Mouse (Mus musculus) Patski (cell line): ENCODE measurements around the gene Psme1. TPM values are rescaled to one million over a fixed set of nuclear protein-coding genes. Genes with fewer than 3 reads are reported as not detected.

Source experiments
- ATAC-seq: fragments of 100-300 bp; one replicate; pipeline ENCODE4 v1.8.0; 2021
- CTCF ChIA-PET: fragments of 350-600 bp; sonication (Branson Sonifier 250); formaldehyde crosslinking; loops from one replicate; lab custom pipeline; 2022; ENCODE audit warnings: inconsistent platforms; lab: Charles Lee
- POLR2A ChIA-PET: fragments of 350-600 bp; sonication (Branson Sonifier 250); formaldehyde crosslinking; loops from one replicate; lab custom pipeline; 2022; ENCODE audit warnings: antibody characterized with exemption, inconsistent platforms; lab: Charles Lee
- DNase-seq: peaks from one replicate; pipeline ENCODE4 v3.0.0-alpha.2; 2011; ENCODE audit warnings: low read depth, low spot score
- H3K27me3 ChIP-seq: fragments of 371-371 bp; one replicate; pipeline ENCODE4 v1.5.1; 2021
- CTCF ChIP-seq: fragments of 100-300 bp; IDR thresholded peaks from one replicate; pipeline ENCODE4 v1.5.1; 2021
- in situ Hi-C: fragments of 300-500 bp; cut with MboI; formaldehyde crosslinking; loops from 3 replicates; pipeline ENCODE4 v1.11.1; 2018; ENCODE audit warnings: low pct_unique_long_range_greater_than_20kb, mixed read lengths
- polyA plus RNA-seq: library from polyadenylated mRNA; unstranded; gene quantifications from one replicate; pipeline ENCODE4 v1.2.3, GENCODE M21; 2021

Gene Psme1
- polyA plus RNA-seq, 1 experiment from 2014 or later, result 243 TPM

DNA sequence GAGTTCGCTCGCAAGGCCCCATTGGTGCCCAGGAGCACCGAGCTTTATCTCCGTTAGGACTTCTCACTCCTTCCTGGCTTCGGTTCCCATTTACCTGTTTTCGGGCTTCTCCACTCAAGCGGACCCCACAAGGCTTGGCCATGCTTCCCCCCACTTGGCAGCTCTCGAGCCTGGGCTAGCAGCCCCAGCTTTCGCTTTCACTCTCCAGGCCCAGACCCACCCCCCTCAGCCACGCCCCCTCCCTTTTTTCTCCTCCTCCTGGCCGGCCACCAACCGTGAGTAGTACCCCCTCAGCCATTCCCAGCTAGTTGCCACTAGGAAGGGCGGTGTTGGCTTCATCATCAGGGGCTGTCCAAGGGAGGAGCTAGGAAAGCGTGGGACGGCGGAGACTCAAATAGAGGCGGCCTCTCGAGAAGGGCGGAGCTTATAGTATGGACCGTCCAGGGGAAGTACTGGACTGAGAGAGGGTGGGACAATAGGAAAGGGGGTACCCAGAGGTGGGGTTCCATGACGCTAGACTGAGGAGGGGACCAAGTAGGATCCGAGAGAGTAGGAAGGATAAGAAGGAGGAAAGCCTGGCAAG, 12.9 kb downstream of the Psme1 start, which contains the start of gene Psme2:
Gene Psme2, minus strand, starts transcription at position 366 of the 583 bp plus-strand sequence.
- POLR2A ChIA-PET, result interaction anchor here (1.0 to 1.5 kb wide), 4 partner anchors 12 to 34 kb away, joined by 3 to 7 read pairs (median 4); partner anchors contain the start of genes A730061H03Rik and Dcaf11
- no peaks in the 10 kb centered on the region for H3K27me3 ChIP-seq
- ATAC-seq (peak; percentile 94), DNase-seq (peak; percentile 94)
- no peak for TF ChIP-seq CTCF
- in situ Hi-C loops, result loop anchor here (25.0 kb wide), 1 partner anchor 704 kb away; the partner anchor contains the start of genes Bcl2l2, Gm20521, Pabpn1 and Ppp1r3e
- CTCF ChIA-PET, result interaction anchor here (0.7 to 1.9 kb wide), 4 partner anchors 11 to 38 kb away, joined by 3 to 8 read pairs (median 4); partner anchors contain the start of gene Psme1

DNA sequence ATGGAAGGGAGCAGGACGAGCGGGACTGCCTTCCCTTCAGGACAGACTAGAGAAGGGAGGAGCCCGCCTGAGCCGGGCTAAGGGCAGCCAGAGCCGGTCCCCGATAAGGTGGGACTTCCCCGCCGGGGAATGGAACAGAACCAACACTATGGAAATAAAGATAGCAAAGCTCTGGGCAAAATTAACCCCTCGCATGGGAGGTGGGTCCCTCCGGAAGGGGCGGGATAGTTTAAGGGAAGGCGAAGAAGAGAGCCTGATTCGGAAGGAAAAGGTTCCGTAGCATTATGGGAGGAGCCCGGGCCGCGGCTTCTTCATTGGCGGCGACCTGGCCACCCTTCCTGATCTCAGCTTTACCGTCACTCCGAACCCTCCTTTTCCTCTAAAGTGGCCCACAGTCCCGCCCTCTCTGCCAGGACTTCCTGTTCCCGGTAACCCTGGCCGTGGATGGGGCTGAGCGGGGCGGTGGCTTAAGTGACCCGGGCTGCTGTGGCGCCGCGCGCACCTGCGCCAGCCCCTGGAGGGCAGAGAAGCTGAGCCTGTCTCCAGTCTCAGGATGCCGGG, 13.5 kb downstream of the Psme1 start, which contains the start of gene Rnf31:
Gene Rnf31, plus strand, starts transcription at position 378 of the 561 bp plus-strand sequence.
- ChIA-PET POLR2A (interaction anchor here (1.0 to 1.5 kb wide), 4 partner anchors 12 to 35 kb away, joined by 3 to 7 read pairs (median 4); partner anchors contain the start of genes A730061H03Rik and Dcaf11), CTCF (interaction anchor here (1.1 to 1.9 kb wide), 3 partner anchors 11 to 35 kb away, joined by 3 to 8 read pairs (median 4); partner anchors contain the start of gene Psme1)
- peak; percentile 95 for ATAC-seq
- in situ Hi-C loops, result loop anchor here (25.0 kb wide), 1 partner anchor 704 kb away; the partner anchor contains the start of genes Bcl2l2, Gm20521, Pabpn1 and Ppp1r3e
- no peaks in the 10 kb centered on the region for H3K27me3 ChIP-seq
- TF ChIP-seq CTCF, result no peak
- peak; percentile 78 for DNase-seq

DNA sequence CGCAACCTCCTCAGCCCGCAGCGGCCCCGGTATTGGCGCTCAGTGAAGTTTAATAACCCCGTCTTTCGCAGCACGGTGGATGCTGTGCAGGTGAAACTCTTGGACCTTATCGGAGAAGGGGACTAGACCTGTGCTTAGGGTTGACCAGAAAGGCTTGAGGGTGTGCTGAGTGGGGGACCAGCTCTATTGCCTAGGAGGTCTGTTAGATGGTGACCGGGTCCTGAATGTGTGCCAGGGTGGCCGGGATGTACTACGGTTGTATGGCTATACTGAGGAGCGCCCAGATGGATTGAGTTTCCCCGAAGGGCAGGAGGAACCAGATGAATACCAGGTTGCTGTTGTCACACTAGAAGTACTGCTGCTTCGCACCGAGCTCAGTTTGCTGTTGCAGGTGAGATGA, 14.3 kb downstream of the Psme1 start:
- H3K27me3 ChIP-seq, result no peaks in the 10 kb centered on the region
- ChIA-PET POLR2A (interaction anchor here (0.6 to 1.4 kb wide), 3 partner anchors 12 to 1204 kb away, joined by 3 to 4 read pairs (median 3); no protein-coding TSS in a partner anchor), CTCF (interaction anchor here (1.0 kb wide), 1 partner anchor 10 kb away, joined by 4 read pairs; no protein-coding TSS in a partner anchor)
- in situ Hi-C loops, result loop anchor here (25.0 kb wide), 1 partner anchor 705 kb away; the partner anchor contains the start of genes Bcl2l2, Gm20521, Pabpn1 and Ppp1r3e
- ATAC-seq (no peak), DNase-seq (no peak)
- no peak for TF ChIP-seq CTCF

DNA sequence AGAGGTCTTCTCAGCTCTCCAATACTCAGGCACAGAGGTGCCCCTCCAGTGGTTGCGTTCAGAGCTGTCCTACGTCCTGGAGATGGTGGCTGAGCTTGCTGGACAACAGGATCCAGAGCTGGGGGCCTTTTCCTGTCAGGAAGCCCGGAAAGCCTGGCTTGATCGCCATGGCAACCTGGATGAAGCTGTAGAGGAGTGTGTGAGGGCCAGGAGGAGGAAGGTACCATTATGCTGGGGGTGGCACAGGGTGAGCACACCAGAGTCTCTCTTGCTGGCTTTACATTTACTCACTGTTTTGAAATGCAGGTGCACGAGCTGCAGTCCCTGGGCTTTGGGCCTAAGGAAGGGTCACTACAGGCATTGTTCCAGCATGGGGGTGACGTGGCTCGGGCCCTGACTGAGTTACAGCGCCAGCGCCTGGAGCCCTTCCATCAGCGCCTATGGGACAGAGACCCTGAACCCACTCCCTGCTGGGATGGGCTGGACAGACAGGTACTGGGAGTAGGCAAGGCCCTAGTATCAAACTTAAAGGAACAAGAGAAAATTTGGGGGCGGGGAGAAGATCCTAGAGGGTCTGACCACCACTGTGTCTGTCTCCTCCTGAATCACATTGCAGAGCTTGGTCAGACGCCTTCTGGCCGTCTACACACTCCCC, 18.2 kb downstream of the Psme1 start:
- DNase-seq (no peak), ATAC-seq (no peak)
- in situ Hi-C loops, result loop anchor here (25.0 kb wide), 1 partner anchor 709 kb away; the partner anchor contains the start of genes Bcl2l2, Gm20521, Pabpn1 and Ppp1r3e
- H3K27me3 ChIP-seq, result no peaks in the 10 kb centered on the region
- ChIA-PET POLR2A (interaction anchor here (0.7 kb wide), 1 partner anchor 55 kb away, joined by 6 read pairs; no protein-coding TSS in a partner anchor), CTCF (no interaction called here)
- no peak for TF ChIP-seq CTCF

DNA sequence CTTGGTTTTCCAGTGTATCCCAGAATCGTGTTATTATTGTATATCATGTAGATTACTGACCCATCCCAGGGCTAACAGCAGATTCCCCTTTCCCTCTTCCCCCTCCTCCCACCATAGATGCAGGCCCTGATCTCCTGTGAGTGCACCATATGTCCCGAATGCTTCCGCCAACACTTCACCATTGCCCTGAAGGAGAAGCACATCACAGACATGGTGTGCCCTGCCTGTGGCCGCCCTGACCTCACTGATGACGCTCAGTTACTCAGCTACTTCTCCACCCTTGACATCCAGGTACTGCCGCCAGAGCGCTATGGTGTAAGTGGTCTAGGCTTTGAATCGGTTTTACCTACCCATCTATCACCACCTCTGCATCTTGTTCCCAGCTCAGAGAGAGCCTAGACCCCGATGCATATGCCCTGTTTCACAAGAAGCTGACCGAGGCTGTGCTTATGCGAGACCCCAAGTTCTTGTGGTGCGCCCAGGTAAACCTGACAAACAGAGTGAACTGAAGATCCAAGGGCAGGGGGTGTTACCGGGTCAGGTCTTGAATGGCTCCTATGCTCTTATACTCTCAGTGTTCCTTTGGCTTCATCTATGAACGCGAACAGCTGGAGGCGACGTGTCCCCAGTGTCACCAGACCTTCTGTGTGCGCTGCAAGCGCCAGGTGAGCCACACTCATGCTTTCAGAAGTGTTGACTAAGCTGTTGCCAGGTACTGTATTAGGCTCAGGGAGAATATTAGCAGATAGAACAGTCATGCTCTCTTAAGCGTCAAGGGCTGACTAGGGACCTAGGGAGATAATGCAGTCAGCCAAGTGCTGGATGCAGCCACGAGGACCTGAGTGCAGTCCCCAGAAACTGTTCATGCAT, 20.8 kb downstream of the Psme1 start:
- DNase-seq (no peak), ATAC-seq (no peak)
- no peaks in the 10 kb centered on the region for H3K27me3 ChIP-seq
- POLR2A ChIA-PET, result no interaction called here
- TF ChIP-seq CTCF, result no peak
- in situ Hi-C loops, result loop anchor here (25.0 kb wide), 1 partner anchor 711 kb away; the partner anchor contains the start of genes Bcl2l2, Gm20521, Pabpn1 and Ppp1r3e
- CTCF ChIA-PET, result interaction anchor here (1.4 kb wide), 1 partner anchor 10 kb away, joined by 3 read pairs; no protein-coding TSS in a partner anchor

DNA sequence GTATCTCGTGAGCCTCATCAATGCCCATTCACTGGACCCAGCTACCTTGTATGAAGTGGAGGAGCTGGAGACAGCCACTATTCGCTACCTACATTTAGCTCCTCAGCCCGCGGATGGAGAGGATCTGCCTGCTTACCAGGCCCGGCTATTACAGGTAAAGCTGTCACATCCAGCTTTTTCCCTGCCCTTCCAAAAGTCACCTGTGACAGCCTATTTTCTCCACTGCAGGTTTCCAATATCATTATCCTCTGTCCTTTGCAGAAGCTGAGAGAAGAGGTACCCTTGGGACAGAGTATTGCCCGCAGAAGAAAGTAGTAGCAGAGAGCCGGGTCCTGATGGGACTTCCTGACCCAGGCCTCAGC, 25.3 kb downstream of the Psme1 start, which contains the start of gene Irf9:
Gene Irf9, plus strand, starts transcription at position 301 of the 362 bp plus-strand sequence.
- in situ Hi-C loops, result no loop called here
- ChIA-PET POLR2A (interaction anchor here (1.3 kb wide), 1 partner anchor 43 kb away, joined by 3 read pairs; the partner anchor contains the start of genes A730061H03Rik and Dcaf11), CTCF (interaction anchor here (0.9 kb wide), 1 partner anchor 9 kb away, joined by 3 read pairs; no protein-coding TSS in a partner anchor)
- no peak for TF ChIP-seq CTCF
- no peak for ATAC-seq
- DNase-seq, result no peak
- H3K27me3 ChIP-seq, result no peaks in the 10 kb centered on the region

DNA sequence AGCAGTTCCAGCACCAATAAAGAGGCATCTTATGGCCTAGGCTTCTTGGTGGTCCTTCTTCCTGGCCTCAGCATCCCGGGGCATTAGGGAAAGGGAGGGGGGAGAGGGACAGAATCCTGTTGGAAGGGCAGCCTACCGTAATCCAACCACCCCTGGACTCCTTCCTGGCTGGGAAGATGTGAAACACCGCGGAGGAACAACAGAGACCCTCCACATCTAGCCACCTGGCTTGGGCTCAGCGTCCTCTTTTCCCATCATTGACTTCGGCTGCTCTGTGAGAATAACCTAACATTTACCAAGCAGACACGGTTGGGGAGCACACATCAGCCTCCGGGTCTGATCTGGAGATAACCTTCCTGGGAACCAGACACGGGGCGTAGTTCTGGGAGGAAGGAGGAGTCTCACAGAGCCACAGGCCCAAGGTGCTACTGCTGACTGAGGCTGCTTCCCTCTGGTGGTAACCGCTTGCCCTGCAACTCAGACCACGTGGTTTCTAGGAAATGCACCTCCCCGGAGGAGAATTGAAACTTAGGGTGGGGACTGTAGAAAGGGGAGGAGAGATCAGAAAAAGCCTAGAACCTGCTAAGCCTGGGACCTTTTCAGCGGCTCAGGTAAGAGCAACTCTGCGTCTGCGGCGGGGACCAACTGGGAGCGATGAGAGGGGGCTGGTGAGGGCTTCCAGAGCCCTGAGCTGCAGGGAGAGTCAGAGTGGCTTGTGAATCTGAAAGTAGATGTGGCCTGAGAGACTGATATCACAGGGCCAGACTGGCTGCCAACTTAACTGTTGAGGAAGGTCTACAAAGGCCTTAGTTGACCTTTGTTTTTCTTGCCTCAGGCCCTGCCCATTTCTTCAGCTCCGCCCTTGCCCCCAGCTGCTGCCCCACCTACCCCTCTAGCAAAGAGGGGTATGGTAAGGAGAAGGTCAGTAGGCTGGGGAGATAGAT, 26.0 kb downstream of the Psme1 start:
- ATAC-seq, result peak; percentile 95
- CTCF ChIA-PET, result interaction anchor here (0.9 kb wide), 1 partner anchor 9 kb away, joined by 3 read pairs; no protein-coding TSS in a partner anchor
- no peaks in the 10 kb centered on the region for H3K27me3 ChIP-seq
- DNase-seq, result peak; percentile 80
- no peak for TF ChIP-seq CTCF
- in situ Hi-C loops, result no loop called here
- POLR2A ChIA-PET, result interaction anchor here (0.6 to 1.0 kb wide), 2 partner anchors 12 to 30 kb away, joined by 3 read pairs; partner anchors contain the start of gene Rnf31

DNA sequence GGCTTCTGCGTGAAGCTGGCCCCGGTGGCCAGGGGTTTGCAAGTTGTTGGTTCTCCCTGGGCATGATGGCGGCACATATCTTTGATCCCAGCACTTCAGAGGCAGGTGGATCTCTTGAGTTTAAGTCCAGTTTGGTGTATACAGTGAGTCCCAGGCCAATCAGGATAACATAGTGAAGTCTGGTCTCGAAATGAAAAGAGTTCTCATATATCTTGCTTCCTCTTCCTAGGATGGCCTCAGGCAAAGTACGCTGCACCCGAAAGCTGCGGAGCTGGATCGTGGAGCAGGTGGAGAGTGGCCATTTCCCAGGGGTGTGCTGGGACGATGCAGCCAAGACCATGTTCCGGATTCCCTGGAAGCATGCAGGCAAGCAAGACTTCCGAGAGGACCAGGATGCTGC, 26.9 kb downstream of the Psme1 start:
- POLR2A ChIA-PET, result interaction anchor here (0.6 to 1.0 kb wide), 2 partner anchors 13 to 29 kb away, joined by 3 read pairs; partner anchors contain the start of gene Rnf31
- ATAC-seq (no peak), DNase-seq (no peak)
- no peaks in the 10 kb centered on the region for H3K27me3 ChIP-seq
- CTCF ChIA-PET, result no interaction called here
- no peak for TF ChIP-seq CTCF
- in situ Hi-C loops, result no loop called here
